8 mouse cellular contexts compared by ENCODE assay signal in the genomic region with DNA sequence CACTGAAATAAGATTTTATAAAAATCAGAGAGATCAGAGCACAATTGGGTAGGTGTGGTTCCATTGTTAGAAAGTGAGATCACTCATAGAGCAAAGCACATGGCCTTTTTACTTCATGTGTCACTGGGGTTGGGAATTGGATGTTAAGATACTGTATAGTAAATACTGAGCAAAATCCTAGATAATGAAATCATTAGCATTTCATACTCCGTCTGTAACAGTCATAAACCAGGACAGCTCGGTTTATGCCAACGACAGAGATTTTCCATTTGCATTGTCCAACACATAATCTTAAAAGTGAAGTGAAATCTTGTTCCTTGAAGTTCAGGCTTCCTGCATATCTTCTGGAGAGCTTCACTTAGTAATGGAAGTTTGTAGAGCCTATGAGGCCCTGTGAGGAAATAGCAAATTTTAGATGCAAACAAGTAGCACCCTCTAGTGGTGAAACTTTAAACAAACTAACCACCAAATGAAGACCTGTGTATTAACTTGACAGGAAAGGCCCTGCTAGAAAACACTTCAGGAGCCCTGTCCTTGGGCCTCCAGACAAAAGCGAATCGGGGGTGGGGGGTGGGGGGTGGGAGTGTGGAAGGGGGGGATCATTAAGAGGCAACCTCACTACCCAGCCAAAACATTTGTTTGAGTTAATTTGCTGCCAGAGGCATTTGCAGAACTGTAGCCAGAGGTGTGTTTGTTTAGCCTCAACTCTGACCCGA.
A peak's percentile ranks its signal among the peaks of the same experiment; 100 is the strongest.
DNase-seq lines count a peak whose midpoint lies in the region; ATAC-seq and TF ChIP-seq lines count a peak whose summit lies in the region.

No protein-coding gene starts in this region.

- peak; percentile 46 for TF ChIP-seq CTCF in E14TG2a.4 (conservative IDR thresholded peaks at IDR 0.05; ENCODE audit: low read length)

- 42% methylated on average over 6 of the region's 6 CpGs for WGBS in heart, embryonic 15.5 days
- 45% methylated on average over 6 of the region's 6 CpGs for WGBS in heart, embryonic 11.5 days (ENCODE audit: insufficient replicate concordance)
- WGBS in midbrain, embryonic 12.5 days = 56% methylated on average over 6 of the region's 6 CpGs

- H3K4me3 ChIP-seq in heart, embryonic 15.5 days = no peak overlapping the region
- H3K4me3 ChIP-seq in heart, embryonic 11.5 days (ENCODE audit: low read depth, low read length) = no peak overlapping the region
- no peak overlapping the region for H3K4me3 ChIP-seq in E14TG2a.4 (replicated peaks; ENCODE audit: low read length)
- no peak overlapping the region for H3K4me3 ChIP-seq in midbrain, embryonic 12.5 days

- H3K9ac ChIP-seq in heart, embryonic 15.5 days = no peak overlapping the region
- H3K9ac ChIP-seq in heart, embryonic 11.5 days (ENCODE audit: low read depth, low read length) = no peak overlapping the region
- H3K9ac ChIP-seq in midbrain, embryonic 12.5 days (replicated peaks) = no peak overlapping the region

- H3K4me2 ChIP-seq in heart, embryonic 15.5 days = no peak overlapping the region
- no peak overlapping the region for H3K4me2 ChIP-seq in heart, embryonic 11.5 days
- no peak overlapping the region for H3K4me2 ChIP-seq in midbrain, embryonic 12.5 days (replicated peaks)

- DNase-seq in cerebellum, adult 9-10 months = peak; percentile 81
- DNase-seq in hindlimb bud, embryonic 11.5 days (ENCODE audit: extremely low spot score, low read depth, low spot score) = peak; percentile 72
- DNase-seq in spleen, adult 12 weeks (ENCODE audit: low spot score) = no peak
- DNase-seq in thymus, postnatal 14 days = no peak

- H3K9me3 ChIP-seq in heart, embryonic 15.5 days (replicated peaks) = no peaks in the 10 kb centered on the region
- no peaks in the 10 kb centered on the region for H3K9me3 ChIP-seq in heart, embryonic 11.5 days (replicated peaks; ENCODE audit: control insufficient read depth, low read length)
- H3K9me3 ChIP-seq in E14TG2a.4 (ENCODE audit: low read length) = no peaks in the 10 kb centered on the region
- no peaks in the 10 kb centered on the region for H3K9me3 ChIP-seq in midbrain, embryonic 12.5 days

- no peak overlapping the region for H3K27ac ChIP-seq in heart, embryonic 15.5 days
- H3K27ac ChIP-seq in heart, embryonic 11.5 days (ENCODE audit: low read depth, low read length) = no peak overlapping the region
- no peak overlapping the region for H3K27ac ChIP-seq in midbrain, embryonic 12.5 days (replicated peaks)

- H3K4me1 ChIP-seq in heart, embryonic 15.5 days (replicated peaks) = peaks cover 9% of the 10 kb centered on the region; the same call in 1 of the 2 replicates
- no peaks in the 10 kb centered on the region for H3K4me1 ChIP-seq in heart, embryonic 11.5 days (ENCODE audit: control insufficient read depth, insufficient read depth, low read length)
- H3K4me1 ChIP-seq in E14TG2a.4 (replicated peaks; ENCODE audit: low read depth, low read length) = peaks cover 4% of the 10 kb centered on the region; the same call in 1 of the 2 replicates
- no peaks in the 10 kb centered on the region for H3K4me1 ChIP-seq in midbrain, embryonic 12.5 days

- ATAC-seq in heart, embryonic 15.5 days (replicated peaks; ENCODE audit: insufficient number of reproducible peaks, insufficient read depth, low FRiP score, low read depth) = 0 out of 2 replicates have a peak, but pooled peaks have one; percentile 27
- no peak for ATAC-seq in heart, embryonic 11.5 days (replicated peaks; ENCODE audit: insufficient number of reproducible peaks, low FRiP score, low TSS enrichment)
- ATAC-seq in midbrain, embryonic 12.5 days (ENCODE audit: low FRiP score, low read depth) = peak; percentile 76

- H3K27me3 ChIP-seq in heart, embryonic 15.5 days = no peaks in the 10 kb centered on the region
- H3K27me3 ChIP-seq in heart, embryonic 11.5 days (ENCODE audit: control insufficient read depth, insufficient read depth, low read length) = no peaks in the 10 kb centered on the region
- H3K27me3 ChIP-seq in E14TG2a.4 (ENCODE audit: insufficient read depth, low read length) = no peaks in the 10 kb centered on the region
- H3K27me3 ChIP-seq in midbrain, embryonic 12.5 days = no peaks in the 10 kb centered on the region

- H3K36me3 ChIP-seq in heart, embryonic 15.5 days = no peaks in the 10 kb centered on the region
- no peaks in the 10 kb centered on the region for H3K36me3 ChIP-seq in heart, embryonic 11.5 days (ENCODE audit: control insufficient read depth, insufficient read depth, low read length)
- no peaks in the 10 kb centered on the region for H3K36me3 ChIP-seq in E14TG2a.4 (ENCODE audit: insufficient read depth, low read length)
- no peaks in the 10 kb centered on the region for H3K36me3 ChIP-seq in midbrain, embryonic 12.5 days

Comparison
In these comparisons a context has a peak if more than half of its experiments do, and no peak if none do; other contexts are left out.
1. DNase-seq: peak in cerebellum, adult 9-10 months (single experiment) and hindlimb bud, embryonic 11.5 days (single experiment); none in spleen, adult 12 weeks (single experiment) and thymus, postnatal 14 days (single experiment).